Mouse (Mus musculus): Measurements from ENCODE around the gene Akna. TPM values are rescaled to one million over a fixed set of nuclear protein-coding genes. Genes with fewer than 3 reads are reported as not detected.

Gene Akna
- polyA plus RNA-seq, 1 experiment: 5.8 TPM

GRCm38 (mm10) chr4:63437968-63438367 is 34.8 kb upstream of the Akna start:
- Histone ChIP-seq H3K27me3 (replicated peaks; ENCODE audit: control insufficient read depth, insufficient read depth, low read length) (no peaks in the 10 kb centered on the region), H3K4me3 (ENCODE audit: insufficient read depth, low read depth, low read length) (no peak overlapping the region), H3K36me3 (ENCODE audit: control insufficient read depth, insufficient read depth, low read length) (no peaks in the 10 kb centered on the region), H3K4me1 (ENCODE audit: control insufficient read depth, insufficient read depth, low read length) (no peaks in the 10 kb centered on the region), H3K27ac (ENCODE audit: insufficient read depth, low read depth, low read length) (no peak overlapping the region)
- WGBS: 71% methylated on average over 5 of the region's 5 CpGs
- no peak for TF ChIP-seq POLR2A (IDR thresholded peaks at IDR 0.05; ENCODE audit: low read depth, low read length)
- no peak for TF ChIP-seq CTCF (conservative IDR thresholded peaks at IDR 0.05; ENCODE audit: insufficient read depth, insufficient read length, low read depth, low read length)
- DNase-seq: no peak

GRCm38 (mm10) chr4:63437119-63437815 is 34.1 kb upstream of the Akna start:
- TF ChIP-seq CTCF (conservative IDR thresholded peaks at IDR 0.05; ENCODE audit: insufficient read depth, insufficient read length, low read depth, low read length): no peak
- no peak overlapping the region for H3K27ac ChIP-seq (ENCODE audit: insufficient read depth, low read depth, low read length)
- WGBS: 71% methylated on average over 16 of the region's 16 CpGs
- no peaks in the 10 kb centered on the region for H3K27me3 ChIP-seq (replicated peaks; ENCODE audit: control insufficient read depth, insufficient read depth, low read length)
- no peak overlapping the region for H3K4me3 ChIP-seq (ENCODE audit: insufficient read depth, low read depth, low read length)
- no peaks in the 10 kb centered on the region for H3K36me3 ChIP-seq (ENCODE audit: control insufficient read depth, insufficient read depth, low read length)
- H3K4me1 ChIP-seq (ENCODE audit: control insufficient read depth, insufficient read depth, low read length): no peaks in the 10 kb centered on the region
- DNase-seq: no peak

- no peak for DNase-seq
- H3K4me1 ChIP-seq (ENCODE audit: control insufficient read depth, insufficient read depth, low read length): no peaks in the 10 kb centered on the region
- no peak overlapping the region for H3K27ac ChIP-seq (ENCODE audit: insufficient read depth, low read depth, low read length)
- H3K36me3 ChIP-seq (ENCODE audit: control insufficient read depth, insufficient read depth, low read length): no peaks in the 10 kb centered on the region
- TF ChIP-seq POLR2A (IDR thresholded peaks at IDR 0.05; ENCODE audit: low read depth, low read length): no peak
- 81% methylated on average over 9 of the region's 9 CpGs for WGBS
- no peaks in the 10 kb centered on the region for H3K27me3 ChIP-seq (replicated peaks; ENCODE audit: control insufficient read depth, insufficient read depth, low read length)
- no peak overlapping the region for H3K4me3 ChIP-seq (ENCODE audit: insufficient read depth, low read depth, low read length)
Measured at GRCm38 (mm10) chr4:63435402-63435801, 32.2 kb upstream of the Akna start.

GRCm38 (mm10) chr4:63431098-63431497 is 27.9 kb upstream of the Akna start:
- 55% methylated on average over 5 of the region's 5 CpGs for WGBS
- Histone ChIP-seq H3K27ac (ENCODE audit: insufficient read depth, low read depth, low read length) (no peak overlapping the region), H3K4me1 (ENCODE audit: control insufficient read depth, insufficient read depth, low read length) (no peaks in the 10 kb centered on the region), H3K4me3 (ENCODE audit: insufficient read depth, low read depth, low read length) (no peak overlapping the region), H3K27me3 (replicated peaks; ENCODE audit: control insufficient read depth, insufficient read depth, low read length) (no peaks in the 10 kb centered on the region), H3K36me3 (ENCODE audit: control insufficient read depth, insufficient read depth, low read length) (no peaks in the 10 kb centered on the region)
- no peak for DNase-seq
- no peak for TF ChIP-seq CTCF (conservative IDR thresholded peaks at IDR 0.05; ENCODE audit: insufficient read depth, insufficient read length, low read depth, low read length)
- no peak for TF ChIP-seq POLR2A (IDR thresholded peaks at IDR 0.05; ENCODE audit: low read depth, low read length)

GRCm38 (mm10) chr4:63430357-63430756 is 27.2 kb upstream of the Akna start:
- H3K36me3 ChIP-seq (ENCODE audit: control insufficient read depth, insufficient read depth, low read length): no peaks in the 10 kb centered on the region
- WGBS: 49% methylated on average over 3 of the region's 3 CpGs
- peak; percentile 17 for DNase-seq
- H3K4me1 ChIP-seq (ENCODE audit: control insufficient read depth, insufficient read depth, low read length): no peaks in the 10 kb centered on the region
- no peaks in the 10 kb centered on the region for H3K27me3 ChIP-seq (replicated peaks; ENCODE audit: control insufficient read depth, insufficient read depth, low read length)
- no peak overlapping the region for H3K4me3 ChIP-seq (ENCODE audit: insufficient read depth, low read depth, low read length)
- TF ChIP-seq CTCF (conservative IDR thresholded peaks at IDR 0.05; ENCODE audit: insufficient read depth, insufficient read length, low read depth, low read length) (no peak), POLR2A (IDR thresholded peaks at IDR 0.05; ENCODE audit: low read depth, low read length) (no peak)
- H3K27ac ChIP-seq (ENCODE audit: insufficient read depth, low read depth, low read length): no peak overlapping the region

- TF ChIP-seq CTCF (conservative IDR thresholded peaks at IDR 0.05; ENCODE audit: insufficient read depth, insufficient read length, low read depth, low read length): no peak
- TF ChIP-seq POLR2A (IDR thresholded peaks at IDR 0.05; ENCODE audit: low read depth, low read length): no peak
- DNase-seq: no peak
- WGBS: 68% methylated on average over 8 of the region's 8 CpGs
- H3K27me3 ChIP-seq (replicated peaks; ENCODE audit: control insufficient read depth, insufficient read depth, low read length): no peaks in the 10 kb centered on the region
- no peak overlapping the region for H3K27ac ChIP-seq (ENCODE audit: insufficient read depth, low read depth, low read length)
- H3K4me1 ChIP-seq (ENCODE audit: control insufficient read depth, insufficient read depth, low read length): no peaks in the 10 kb centered on the region
- H3K36me3 ChIP-seq (ENCODE audit: control insufficient read depth, insufficient read depth, low read length): no peaks in the 10 kb centered on the region
- no peak overlapping the region for H3K4me3 ChIP-seq (ENCODE audit: insufficient read depth, low read depth, low read length)
Measured at GRCm38 (mm10) chr4:63426308-63426707, 23.2 kb upstream of the Akna start.

GRCm38 (mm10) chr4:63423811-63424210 is 20.7 kb upstream of the Akna start:
- no peaks in the 10 kb centered on the region for H3K36me3 ChIP-seq (ENCODE audit: control insufficient read depth, insufficient read depth, low read length)
- no peak overlapping the region for H3K27ac ChIP-seq (ENCODE audit: insufficient read depth, low read depth, low read length)
- no peaks in the 10 kb centered on the region for H3K27me3 ChIP-seq (replicated peaks; ENCODE audit: control insufficient read depth, insufficient read depth, low read length)
- 56% methylated on average over 5 of the region's 5 CpGs for WGBS
- DNase-seq: no peak
- H3K4me3 ChIP-seq (ENCODE audit: insufficient read depth, low read depth, low read length): no peak overlapping the region
- TF ChIP-seq CTCF (conservative IDR thresholded peaks at IDR 0.05; ENCODE audit: insufficient read depth, insufficient read length, low read depth, low read length) (no peak), POLR2A (IDR thresholded peaks at IDR 0.05; ENCODE audit: low read depth, low read length) (no peak)
- no peaks in the 10 kb centered on the region for H3K4me1 ChIP-seq (ENCODE audit: control insufficient read depth, insufficient read depth, low read length)

Measured in kidney, adult 2 months (tissue).